Mouse (Mus musculus): ENCODE results near the gene Fgd3. TPM values are rescaled to one million over a fixed set of nuclear protein-coding genes. Genes with fewer than 3 reads are reported as not detected.
A peak's percentile ranks its signal among the peaks of the same experiment; 100 is the strongest.

Fgd3 gene
- polyA plus RNA-seq, 1 experiment, result 0.02 TPM

DNA sequence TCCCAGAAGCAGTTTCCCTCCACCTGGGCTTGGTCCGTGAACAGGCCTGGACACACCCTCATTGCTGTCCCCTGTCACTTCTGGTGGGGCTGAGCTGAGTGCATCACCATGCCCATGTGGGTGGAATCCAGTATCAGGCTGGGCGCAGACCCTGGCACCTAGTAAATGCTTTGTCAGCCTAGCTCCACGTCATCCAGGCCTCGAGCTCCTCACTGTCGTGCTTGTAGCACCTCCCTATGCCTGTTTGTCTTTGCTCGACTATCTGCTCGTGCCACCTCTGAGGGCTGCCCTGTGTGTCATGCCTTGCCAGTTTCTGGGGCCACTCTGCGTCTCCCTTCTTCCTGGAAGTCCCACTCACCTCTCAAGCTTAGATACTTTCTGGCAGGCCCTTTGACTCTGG lies 24.5 kb upstream of the Fgd3 start:
- TF ChIP-seq TAL1 (IDR thresholded peaks at IDR 0.05; ENCODE audit: low read length), result no peak
- TF ChIP-seq GATA1 (IDR thresholded peaks at IDR 0.05; ENCODE audit: low read length), result no peak
- Histone ChIP-seq H3K36me3 (ENCODE audit: control insufficient read depth) (peaks cover 20% of the 10 kb centered on the region), H3K27me3 (ENCODE audit: control insufficient read depth) (no peaks in the 10 kb centered on the region), H3K9me3 (ENCODE audit: control insufficient read depth, low read length) (no peaks in the 10 kb centered on the region), H3K4me1 (ENCODE audit: control insufficient read depth) (peaks cover 89% of the 10 kb centered on the region), H3K4me3 (replicated peaks) (peak overlapping the region; percentile 26)

DNA sequence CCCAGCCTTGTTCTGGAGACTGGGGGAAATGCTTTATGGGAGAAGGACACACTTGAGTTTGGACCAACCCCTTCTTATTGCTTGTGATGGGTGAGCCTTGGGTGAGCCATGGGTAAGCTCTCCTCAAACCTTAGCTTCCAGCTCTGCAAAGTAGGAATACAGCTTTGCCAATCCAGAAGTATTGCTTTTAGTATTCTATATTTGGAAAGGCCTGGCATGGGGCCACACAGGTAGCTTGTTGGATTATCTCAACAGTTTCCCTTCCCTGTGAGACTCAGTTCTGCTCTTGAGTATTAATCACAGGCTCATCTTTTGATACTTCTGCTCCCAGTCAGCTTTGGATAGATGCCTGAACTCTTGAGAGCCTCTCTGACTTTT lies 22.6 kb upstream of the Fgd3 start:
- peaks cover 71% of the 10 kb centered on the region for H3K4me1 ChIP-seq (ENCODE audit: control insufficient read depth)
- no peak for TF ChIP-seq TAL1 (IDR thresholded peaks at IDR 0.05; ENCODE audit: low read length)
- no peak for TF ChIP-seq GATA1 (IDR thresholded peaks at IDR 0.05; ENCODE audit: low read length)
- H3K4me3 ChIP-seq (replicated peaks), result peak overlapping the region; percentile 84
- no peaks in the 10 kb centered on the region for H3K9me3 ChIP-seq (ENCODE audit: control insufficient read depth, low read length)
- no peaks in the 10 kb centered on the region for H3K27me3 ChIP-seq (ENCODE audit: control insufficient read depth)
- H3K36me3 ChIP-seq (ENCODE audit: control insufficient read depth), result peaks cover 20% of the 10 kb centered on the region

DNA sequence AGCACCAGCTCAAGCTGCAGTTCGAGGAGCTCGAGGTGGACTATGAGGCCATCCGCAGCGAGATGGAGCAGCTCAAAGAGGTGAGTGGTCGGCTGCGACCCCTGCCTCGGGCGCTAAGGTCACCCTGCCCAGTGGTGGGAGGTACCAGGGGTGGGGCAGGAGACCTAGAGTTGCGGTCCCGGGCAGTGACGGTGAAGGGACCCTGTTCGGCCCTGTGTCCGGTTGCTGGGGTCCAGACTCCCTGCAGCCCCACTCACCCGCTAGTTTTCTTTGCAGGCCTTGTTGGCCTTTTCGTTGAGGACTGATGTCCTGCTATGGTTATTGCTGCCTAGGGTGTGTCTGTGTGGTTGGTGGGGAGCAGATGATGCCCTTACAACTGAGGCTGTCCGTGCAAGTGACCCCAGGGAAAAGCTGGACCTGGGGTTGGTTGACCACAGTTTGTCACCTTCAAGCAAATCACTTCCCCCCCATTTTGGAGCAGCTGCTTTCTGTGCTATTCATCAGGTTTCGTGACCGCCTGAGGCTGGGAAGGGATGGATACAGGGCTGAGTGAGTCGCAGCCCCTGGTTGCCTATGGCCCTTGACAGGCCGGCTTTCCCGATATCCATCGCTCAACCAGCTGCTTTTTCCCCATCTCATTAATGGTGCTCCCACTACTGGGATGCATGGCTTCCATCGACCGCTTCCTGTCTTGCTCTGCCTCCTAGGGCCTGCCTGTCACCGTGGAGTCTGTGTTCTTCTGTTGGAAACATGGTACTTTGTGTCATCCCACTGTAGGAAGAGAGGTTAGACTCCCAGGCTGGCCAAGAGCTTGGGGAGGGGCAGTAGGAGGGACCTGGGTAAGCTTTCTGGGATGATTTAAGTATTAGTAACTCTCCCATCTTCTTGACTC lies 22.0 kb upstream of the Fgd3 start:
- peaks cover 16% of the 10 kb centered on the region for H3K36me3 ChIP-seq (ENCODE audit: control insufficient read depth)
- peaks cover 64% of the 10 kb centered on the region for H3K4me1 ChIP-seq (ENCODE audit: control insufficient read depth)
- TF ChIP-seq GATA1 (IDR thresholded peaks at IDR 0.05; ENCODE audit: low read length), result no peak
- no peak for TF ChIP-seq TAL1 (IDR thresholded peaks at IDR 0.05; ENCODE audit: low read length)
- H3K4me3 ChIP-seq (replicated peaks), result peak overlapping the region; percentile 84
- H3K9me3 ChIP-seq (ENCODE audit: control insufficient read depth, low read length), result no peaks in the 10 kb centered on the region
- no peaks in the 10 kb centered on the region for H3K27me3 ChIP-seq (ENCODE audit: control insufficient read depth)

DNA sequence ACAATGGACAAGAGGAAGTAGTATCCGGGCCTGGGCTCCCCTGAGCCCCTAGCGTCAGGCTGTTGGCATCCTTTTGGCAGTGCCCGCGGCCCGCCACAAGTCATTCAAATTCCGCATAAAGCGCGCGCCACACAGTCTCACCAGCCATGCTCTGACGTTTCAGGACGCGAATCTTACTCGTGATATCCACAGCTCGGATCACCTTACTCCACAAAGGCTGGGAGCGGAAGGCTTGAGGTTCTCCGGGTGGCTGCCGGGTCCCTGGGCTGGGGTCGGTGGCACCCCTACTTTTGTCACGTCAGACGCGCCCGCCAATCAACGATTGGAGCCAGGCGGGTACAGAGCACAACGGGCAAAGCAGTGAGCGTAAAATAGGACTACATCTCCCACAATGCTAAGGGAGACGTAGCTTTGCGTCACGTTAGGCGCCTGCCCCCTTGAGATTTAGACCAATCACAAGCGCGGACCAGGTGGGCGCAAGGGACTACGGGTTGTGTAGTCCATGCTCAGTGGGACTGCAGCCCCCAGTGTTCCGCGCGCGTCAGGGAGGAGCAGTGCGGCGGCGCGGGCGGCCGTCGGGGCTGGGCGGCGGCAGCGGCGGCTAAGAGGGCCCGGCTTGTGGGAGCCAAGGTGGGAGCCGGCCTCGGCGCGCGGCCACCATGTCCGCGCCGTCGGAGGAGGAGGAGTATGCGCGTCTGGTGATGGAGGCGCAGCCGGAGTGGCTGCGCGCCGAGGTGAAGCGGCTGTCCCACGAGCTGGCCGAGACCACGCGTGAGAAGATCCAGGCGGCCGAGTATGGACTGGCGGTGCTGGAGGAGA lies 21.1 kb upstream of the Fgd3 start, which contains the start of gene Bicd2:
TSS of gene Bicd2 (plus strand) at position 574 of the 819 bp plus-strand sequence.
- TF ChIP-seq GATA1 (IDR thresholded peaks at IDR 0.05; ENCODE audit: low read length), result no peak
- TF ChIP-seq TAL1 (IDR thresholded peaks at IDR 0.05; ENCODE audit: low read length), result no peak
- H3K36me3 ChIP-seq (ENCODE audit: control insufficient read depth), result peaks cover 13% of the 10 kb centered on the region
- peaks cover 58% of the 10 kb centered on the region for H3K4me1 ChIP-seq (ENCODE audit: control insufficient read depth)
- H3K9me3 ChIP-seq (ENCODE audit: control insufficient read depth, low read length), result no peaks in the 10 kb centered on the region
- peak within 1 kb of the TSS; percentile 84 for H3K4me3 ChIP-seq (replicated peaks)
- no peaks in the 10 kb centered on the region for H3K27me3 ChIP-seq (ENCODE audit: control insufficient read depth)

DNA sequence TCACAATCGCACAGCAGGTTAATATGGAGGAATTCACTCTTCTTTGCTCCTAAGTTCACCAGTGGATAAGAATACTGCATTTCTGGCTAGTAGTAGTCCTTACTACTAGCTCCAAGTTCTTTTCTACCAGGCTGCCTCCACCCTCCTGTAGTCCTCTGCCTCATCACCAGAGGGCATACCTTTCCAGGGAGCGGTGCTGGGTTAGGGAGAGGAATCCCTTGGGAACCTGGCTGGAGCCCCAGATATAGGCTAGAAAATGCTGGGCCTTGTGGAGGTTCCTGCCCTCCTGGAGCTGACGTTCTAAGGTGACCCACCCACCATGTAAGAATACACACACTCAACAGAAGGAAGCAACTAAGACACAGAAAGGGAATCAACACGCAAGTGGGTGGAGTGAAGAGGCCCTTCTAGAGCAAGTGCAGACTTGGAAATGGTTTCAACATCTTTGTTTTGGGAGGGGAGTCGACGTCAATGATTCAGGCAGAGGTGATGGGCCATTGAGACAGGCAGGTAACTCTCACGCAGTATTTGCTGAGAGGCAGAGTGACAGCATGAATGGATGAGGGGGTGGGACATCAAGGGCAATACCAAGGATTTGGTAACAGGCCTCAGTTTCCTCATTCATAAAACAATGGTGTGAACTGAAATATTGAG lies 18.9 kb upstream of the Fgd3 start:
- no peaks in the 10 kb centered on the region for H3K27me3 ChIP-seq (ENCODE audit: control insufficient read depth)
- H3K9me3 ChIP-seq (ENCODE audit: control insufficient read depth, low read length), result 0 out of 2 replicates have a peak, but pooled peaks cover 2% of the 10 kb centered on the region
- H3K36me3 ChIP-seq (ENCODE audit: control insufficient read depth), result peaks cover 4% of the 10 kb centered on the region
- peaks cover 36% of the 10 kb centered on the region for H3K4me1 ChIP-seq (ENCODE audit: control insufficient read depth)
- TF ChIP-seq TAL1 (IDR thresholded peaks at IDR 0.05; ENCODE audit: low read length), result no peak
- no peak for TF ChIP-seq GATA1 (IDR thresholded peaks at IDR 0.05; ENCODE audit: low read length)
- no peak overlapping the region for H3K4me3 ChIP-seq (replicated peaks)

DNA sequence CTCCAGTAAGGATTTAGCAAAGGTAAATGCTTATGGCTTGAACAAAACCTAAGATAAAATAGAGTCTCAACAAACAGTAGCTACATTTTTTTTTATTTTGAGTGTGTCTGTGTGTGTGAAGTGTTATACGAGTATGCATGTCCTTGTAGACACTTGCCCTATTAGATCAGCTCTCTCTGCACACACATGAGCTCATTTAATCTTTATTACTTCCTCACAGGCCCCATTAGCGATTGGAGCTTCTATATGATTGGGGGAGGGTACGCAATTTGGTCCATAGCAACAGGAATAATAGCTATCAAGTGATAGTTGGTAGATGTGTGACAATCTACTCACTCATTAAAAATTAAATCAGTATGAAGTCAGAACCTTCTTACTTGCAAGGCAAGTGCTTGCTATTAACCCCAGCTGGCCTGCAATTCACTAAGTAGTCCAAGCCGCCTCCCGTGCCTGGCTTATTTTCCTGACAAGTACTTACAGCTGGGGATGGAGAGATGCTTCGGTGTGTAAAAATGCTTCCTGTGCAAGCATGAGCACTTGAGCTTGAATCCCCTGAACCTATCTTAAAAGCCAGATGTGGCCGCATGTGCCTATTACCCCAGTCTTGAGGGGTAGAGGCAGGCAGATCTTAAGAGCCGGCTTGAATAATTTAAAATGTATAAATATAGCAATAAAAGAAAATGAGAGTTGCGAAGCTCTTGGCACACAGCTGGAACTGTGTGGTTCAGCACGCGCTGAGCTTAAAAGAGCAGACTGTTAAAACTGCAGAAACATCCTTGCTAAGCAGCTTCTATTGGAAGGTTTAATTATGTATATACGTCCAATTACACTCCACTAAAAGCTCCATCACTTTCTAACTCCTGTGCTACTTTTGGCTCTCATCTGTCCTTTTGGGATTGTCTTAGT lies 15.2 kb upstream of the Fgd3 start:
- TF ChIP-seq TAL1 (IDR thresholded peaks at IDR 0.05; ENCODE audit: low read length) (no peak), GATA1 (IDR thresholded peaks at IDR 0.05; ENCODE audit: low read length) (no peak)
- Histone ChIP-seq H3K36me3 (ENCODE audit: control insufficient read depth) (no peaks in the 10 kb centered on the region), H3K4me1 (ENCODE audit: control insufficient read depth) (peaks cover 16% of the 10 kb centered on the region), H3K27me3 (ENCODE audit: control insufficient read depth) (no peaks in the 10 kb centered on the region), H3K9me3 (ENCODE audit: control insufficient read depth, low read length) (0 out of 2 replicates have a peak, but pooled peaks cover 2% of the 10 kb centered on the region), H3K4me3 (replicated peaks) (no peak overlapping the region)

DNA sequence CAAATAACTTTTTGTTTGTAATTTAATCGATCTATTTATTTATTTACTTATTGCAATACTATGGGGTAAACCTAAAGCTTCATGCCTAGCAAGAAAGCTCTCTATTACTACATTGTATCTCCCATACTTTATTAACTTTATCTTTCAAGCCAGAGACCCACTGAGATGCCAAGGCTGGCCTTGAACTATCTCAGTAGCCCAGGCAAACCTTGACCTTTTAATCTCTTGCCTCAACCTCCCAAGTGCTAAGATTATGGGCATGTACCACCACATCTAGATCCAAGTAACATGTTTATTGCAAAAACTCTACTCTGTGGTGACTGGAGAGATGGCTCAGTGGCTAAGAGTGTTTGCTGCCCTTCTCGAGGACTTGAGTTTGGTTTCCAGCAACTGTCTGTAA lies 13.1 kb upstream of the Fgd3 start:
- Histone ChIP-seq H3K4me3 (replicated peaks) (no peak overlapping the region), H3K27me3 (ENCODE audit: control insufficient read depth) (no peaks in the 10 kb centered on the region), H3K36me3 (ENCODE audit: control insufficient read depth) (no peaks in the 10 kb centered on the region), H3K9me3 (ENCODE audit: control insufficient read depth, low read length) (0 out of 2 replicates have a peak, but pooled peaks cover 2% of the 10 kb centered on the region), H3K4me1 (ENCODE audit: control insufficient read depth) (peaks cover 9% of the 10 kb centered on the region)
- TF ChIP-seq GATA1 (IDR thresholded peaks at IDR 0.05; ENCODE audit: low read length) (no peak), TAL1 (IDR thresholded peaks at IDR 0.05; ENCODE audit: low read length) (no peak)

DNA sequence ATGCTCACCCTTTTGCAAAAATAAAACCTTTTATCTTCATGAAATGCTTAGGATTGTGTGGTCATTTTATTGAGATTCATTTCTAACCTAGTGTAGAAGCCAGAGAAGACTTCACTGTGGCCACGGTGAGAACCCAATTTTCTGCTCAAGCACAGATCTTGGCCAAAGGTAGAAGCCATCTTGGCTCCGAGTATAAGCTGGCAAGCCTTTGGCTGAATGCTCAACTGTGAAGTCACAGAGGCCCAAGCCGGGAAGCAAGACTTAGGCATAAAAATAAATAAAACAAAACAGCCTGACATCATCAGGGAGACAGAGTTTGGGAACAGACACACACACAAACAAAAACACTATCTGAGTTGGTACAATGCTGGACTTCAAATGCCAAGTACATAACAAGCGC lies 8.0 kb upstream of the Fgd3 start:
- no peaks in the 10 kb centered on the region for H3K36me3 ChIP-seq (ENCODE audit: control insufficient read depth)
- H3K4me3 ChIP-seq (replicated peaks), result no peak overlapping the region
- TF ChIP-seq TAL1 (IDR thresholded peaks at IDR 0.05; ENCODE audit: low read length) (no peak), GATA1 (IDR thresholded peaks at IDR 0.05; ENCODE audit: low read length) (no peak)
- H3K9me3 ChIP-seq (ENCODE audit: control insufficient read depth, low read length), result no peaks in the 10 kb centered on the region
- peaks cover 3% of the 10 kb centered on the region for H3K4me1 ChIP-seq (ENCODE audit: control insufficient read depth)
- no peaks in the 10 kb centered on the region for H3K27me3 ChIP-seq (ENCODE audit: control insufficient read depth)

Measured in erythroblast, embryonic 14.5 days (primary cell).